Mouse (Mus musculus): ENCODE measurements around the gene Acvr1.
A peak's percentile ranks its signal among the peaks of the same experiment; 100 is the strongest.

Gene Acvr1

GRCm38 (mm10) chr2:58567066-58567810 lies at the start of gene Acvr1, which contains the start of gene Upp2:
TSS of gene Acvr1 (minus strand) at chr2:58567157.
TSS of gene Upp2 (plus strand) at chr2:58567298.
- peak; percentile 86 for DNase-seq (ENCODE audit: low spot score)

DNA sequence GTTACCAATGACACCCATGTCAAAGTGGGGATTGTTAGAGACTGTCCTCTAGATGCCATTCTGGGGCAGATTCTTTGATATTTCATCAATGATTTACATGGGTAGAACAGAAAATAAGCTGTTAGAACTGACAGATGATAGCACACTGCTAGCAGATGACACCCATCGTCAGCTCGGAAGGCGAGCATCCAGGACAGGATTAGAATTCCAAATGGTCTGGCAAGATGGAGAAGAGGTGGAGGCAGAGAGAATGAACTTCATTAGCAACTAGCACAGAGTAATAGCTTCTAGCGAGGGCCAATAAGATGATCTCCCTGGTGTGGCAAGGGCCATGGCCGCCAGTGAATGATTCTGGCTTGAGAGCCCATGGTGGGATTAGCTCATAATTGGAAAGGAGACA lies 48.8 kb upstream of the Acvr1 start:
- no peak for DNase-seq (ENCODE audit: low spot score)

- DNase-seq (ENCODE audit: low spot score), result no peak
These were observed 47.9 kb upstream of the Acvr1 start for GRCm38 (mm10) chr2:58614851-58615250.

- no peak for DNase-seq (ENCODE audit: low spot score)
These were observed 46.8 kb upstream of the Acvr1 start for GRCm38 (mm10) chr2:58613720-58614119.

- no peak for DNase-seq (ENCODE audit: low spot score)
These were observed 37.8 kb upstream of the Acvr1 start for GRCm38 (mm10) chr2:58604791-58605190.

DNA sequence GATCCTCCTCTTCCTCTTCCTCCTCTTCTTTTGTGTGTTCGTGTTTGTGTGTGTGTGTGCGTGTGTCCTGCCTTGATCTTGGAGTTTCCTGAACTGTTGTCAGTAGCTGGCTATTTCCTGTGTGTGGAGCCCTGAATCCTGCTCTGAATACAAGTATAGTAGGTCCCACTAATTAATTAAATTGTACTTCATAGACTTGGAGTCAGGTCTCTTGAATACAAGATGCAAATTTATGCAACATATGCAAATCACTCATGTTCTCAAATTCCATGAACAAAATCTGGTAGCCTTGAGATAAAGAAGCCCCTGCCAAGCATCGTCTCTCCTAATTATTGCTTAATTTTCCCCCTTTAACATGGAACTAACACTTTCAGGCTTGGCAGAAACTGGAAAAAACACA lies 36.4 kb upstream of the Acvr1 start:
- no peak for DNase-seq (ENCODE audit: low spot score)

DNA sequence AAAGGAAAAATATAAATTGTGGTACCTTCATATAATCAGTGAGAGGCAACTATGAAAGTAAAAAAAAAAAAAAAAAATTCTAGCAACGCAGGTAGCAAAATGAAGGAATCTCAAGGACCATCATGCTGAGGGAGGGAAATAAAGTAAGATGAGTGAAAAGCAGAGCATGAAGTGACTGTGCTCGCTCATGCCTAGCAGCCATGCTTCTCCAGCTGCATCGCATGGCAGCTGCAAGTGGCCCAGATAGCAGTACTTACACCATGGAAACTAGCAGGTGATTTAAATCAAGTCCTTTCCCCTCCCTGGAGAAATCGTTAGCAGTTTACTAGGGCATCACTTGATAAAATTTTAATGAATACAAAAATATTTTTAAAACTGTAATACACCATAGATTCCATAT lies 34.4 kb upstream of the Acvr1 start:
- no peak for DNase-seq (ENCODE audit: low spot score)

DNA sequence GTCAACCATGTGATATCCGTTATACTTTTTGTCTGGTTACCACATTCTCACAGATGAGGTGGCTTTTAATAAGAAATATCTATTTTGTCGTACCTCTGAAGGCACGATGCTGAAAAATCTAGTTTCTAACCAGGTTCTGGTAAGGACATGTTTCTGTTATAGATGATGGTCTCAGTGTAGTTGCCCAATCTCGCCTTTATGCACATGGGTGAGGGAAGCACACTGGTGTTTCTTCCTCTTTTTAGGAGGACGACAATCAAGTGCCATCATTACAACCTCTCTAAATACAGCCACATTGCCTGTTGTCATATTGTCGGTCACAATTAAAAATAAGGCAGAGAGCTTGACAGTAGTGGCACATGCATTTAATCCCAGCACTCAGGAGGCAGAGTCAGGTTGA lies 32.7 kb upstream of the Acvr1 start:
- DNase-seq (ENCODE audit: low spot score), result no peak

- no peak for DNase-seq (ENCODE audit: low spot score)
These were observed 30.6 kb upstream of the Acvr1 start for GRCm38 (mm10) chr2:58597556-58597955.

DNA sequence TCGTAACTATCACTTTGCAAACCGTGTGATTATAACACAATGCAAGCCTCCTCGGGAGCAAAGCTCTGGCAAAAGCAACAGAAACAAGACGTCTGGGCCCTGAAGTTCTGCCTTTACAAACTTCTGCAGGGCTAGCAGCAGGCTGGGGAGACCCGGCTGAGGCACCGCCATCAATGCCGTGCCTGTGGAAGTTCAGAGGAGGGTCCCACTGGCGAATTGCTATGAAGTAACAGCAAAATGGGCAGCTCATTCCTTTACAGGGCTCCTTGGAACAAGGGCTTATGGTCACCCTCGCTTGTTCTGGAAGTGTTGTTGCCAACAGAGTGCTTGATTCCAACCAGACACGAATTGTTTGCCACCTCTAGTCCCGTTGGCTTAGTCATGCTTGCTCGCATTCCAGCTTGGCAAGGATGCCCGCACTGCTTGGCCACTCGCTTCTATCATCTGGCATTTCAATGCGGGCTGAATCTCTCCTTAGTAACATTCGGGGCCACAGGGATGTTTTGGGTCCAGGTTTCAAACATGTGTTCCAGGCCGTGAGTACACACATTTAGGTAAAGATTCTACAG lies 29.9 kb upstream of the Acvr1 start:
- no peak for DNase-seq (ENCODE audit: low spot score)

GRCm38 (mm10) chr2:58595350-58595749 lies 28.4 kb upstream of the Acvr1 start:
- no peak for DNase-seq (ENCODE audit: low spot score)

GRCm38 (mm10) chr2:58590055-58590454 lies 23.1 kb upstream of the Acvr1 start:
- DNase-seq (ENCODE audit: low spot score), result no peak

DNA sequence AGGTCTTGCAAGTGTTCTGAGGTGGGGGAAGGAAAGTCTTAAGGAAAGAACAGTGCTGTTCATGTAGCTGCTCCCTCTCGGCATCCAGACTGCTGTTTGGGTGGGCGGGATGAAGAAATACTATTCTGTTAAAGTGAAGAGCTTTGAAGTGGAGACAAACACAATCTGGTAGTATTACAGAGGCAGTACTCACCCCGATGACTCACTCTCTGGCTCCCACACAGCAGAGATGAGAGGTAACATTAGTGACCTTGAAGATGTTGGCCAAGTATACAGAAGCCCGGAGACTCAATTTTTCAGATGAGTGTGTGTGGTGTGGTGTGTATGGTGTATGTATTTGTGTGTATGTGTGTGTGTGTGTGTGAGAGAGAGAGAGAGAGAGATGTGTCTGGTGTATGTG lies 22.7 kb upstream of the Acvr1 start:
- DNase-seq (ENCODE audit: low spot score), result peak; percentile 60

DNA sequence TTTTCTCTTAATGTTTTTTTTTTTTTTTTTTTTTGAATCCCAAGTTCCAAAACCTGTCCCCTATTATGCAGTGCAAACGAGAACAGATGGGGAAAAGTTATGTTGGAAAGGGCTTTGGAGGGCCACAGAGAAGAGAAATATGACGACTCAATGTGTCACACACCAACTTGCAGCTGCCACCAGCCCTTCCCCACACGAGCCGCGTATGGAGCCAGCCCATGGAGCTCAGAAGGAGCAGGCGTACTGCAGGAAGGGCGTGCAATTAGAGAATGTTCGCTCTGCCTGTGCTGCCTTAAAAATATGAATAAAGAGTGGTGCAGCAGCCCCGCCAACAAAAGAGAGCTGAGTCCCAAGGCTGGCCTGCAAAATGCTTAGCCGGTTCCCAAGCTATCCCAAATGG lies 19.4 kb upstream of the Acvr1 start:
- DNase-seq (ENCODE audit: low spot score), result no peak

DNA sequence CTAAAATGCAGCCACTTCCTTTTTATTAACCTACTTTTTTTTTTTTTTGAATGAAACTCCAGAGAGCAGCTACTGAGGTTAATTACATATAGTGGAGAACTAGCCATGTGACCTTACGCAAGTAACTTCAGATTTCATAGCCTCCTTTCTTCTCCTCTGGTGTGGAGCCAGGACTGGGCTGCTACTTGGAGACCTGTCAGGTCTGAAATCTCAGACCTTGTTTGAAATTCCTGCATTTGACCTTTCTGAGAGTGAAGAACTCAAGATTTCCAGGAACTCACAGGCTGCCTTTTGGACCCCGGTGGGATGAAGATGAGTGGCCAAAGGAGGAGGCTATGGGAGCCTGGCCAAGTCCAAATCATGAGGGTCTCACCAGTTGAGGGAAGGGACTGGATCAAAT lies 7.2 kb upstream of the Acvr1 start:
- DNase-seq (ENCODE audit: low spot score), result no peak

DNA sequence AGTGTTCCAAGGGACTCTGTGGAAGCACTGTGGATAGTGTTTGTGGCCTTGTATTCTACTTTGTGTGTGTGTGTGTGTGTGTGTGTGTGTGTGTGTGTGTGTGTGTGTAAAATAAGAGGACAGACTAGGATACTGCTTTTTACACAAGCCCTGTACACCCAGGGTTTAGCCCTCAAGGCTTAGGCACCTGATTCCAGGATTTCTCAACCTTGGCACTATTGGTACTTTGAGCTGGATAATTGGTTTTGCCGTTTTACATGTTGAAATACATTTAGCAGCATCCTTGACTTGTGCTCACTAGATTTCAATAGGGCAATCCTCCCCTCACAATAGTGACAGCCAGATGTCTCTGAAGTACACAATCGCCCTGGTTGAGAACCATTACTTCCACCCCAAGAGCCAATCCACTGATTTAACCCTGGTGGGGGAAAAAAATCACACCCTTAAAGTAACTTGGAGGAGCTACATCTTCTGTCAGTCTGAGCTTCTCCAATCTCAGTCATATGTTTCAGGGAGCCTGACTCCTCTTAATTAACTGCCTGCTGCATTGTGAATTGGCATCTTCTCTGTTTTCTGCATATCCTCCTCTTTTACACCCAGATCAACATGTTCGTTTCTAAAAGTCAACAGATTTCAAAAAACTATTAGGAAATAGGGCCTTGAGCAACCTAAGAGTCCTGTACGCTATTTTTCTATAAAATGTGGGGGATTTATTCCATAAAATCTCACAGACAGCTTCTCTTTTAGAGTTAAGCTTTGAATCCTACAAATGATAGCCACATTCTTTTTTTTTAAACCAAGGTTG lies 2.1 kb upstream of the Acvr1 start:
- no peak for DNase-seq (ENCODE audit: low spot score)

- DNase-seq (ENCODE audit: low spot score), result no peak
These were observed 1.1 kb upstream of the Acvr1 start for GRCm38 (mm10) chr2:58567866-58568719.

DNA sequence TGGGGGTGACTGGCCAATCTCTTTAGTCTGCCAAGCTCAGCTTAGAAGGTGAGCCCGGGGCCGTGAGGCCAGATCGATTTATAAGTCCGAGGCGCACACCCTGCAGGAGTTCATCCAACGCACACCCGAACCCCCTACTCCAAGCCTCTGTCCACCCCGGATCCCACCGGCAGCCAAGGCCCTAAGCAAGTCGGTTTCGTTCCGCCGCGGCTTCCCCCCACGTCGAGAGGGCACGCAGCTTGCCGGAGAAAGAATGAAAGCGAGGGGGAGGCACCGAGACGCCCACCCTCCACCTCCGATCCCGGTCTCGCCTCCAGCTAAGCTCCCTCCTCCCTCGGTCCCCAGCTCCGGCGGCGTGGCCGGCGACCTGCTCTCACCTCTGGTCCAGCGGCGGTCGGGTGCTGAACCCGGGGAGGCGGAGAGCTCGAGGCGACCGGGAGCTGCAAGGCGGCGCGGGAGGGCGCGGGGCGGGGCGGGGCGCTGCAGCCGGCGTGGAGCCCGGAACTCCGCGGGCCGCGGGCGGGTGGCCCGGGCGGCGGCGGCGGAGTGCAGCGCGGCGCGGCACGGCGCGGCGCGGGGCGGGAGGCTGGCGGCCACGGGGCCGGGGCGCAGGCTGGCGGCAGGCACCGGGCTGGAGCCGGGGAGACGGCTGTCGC lies 419 bp downstream of the Acvr1 start:
- DNase-seq (ENCODE audit: low spot score), result peak; percentile 43

DNA sequence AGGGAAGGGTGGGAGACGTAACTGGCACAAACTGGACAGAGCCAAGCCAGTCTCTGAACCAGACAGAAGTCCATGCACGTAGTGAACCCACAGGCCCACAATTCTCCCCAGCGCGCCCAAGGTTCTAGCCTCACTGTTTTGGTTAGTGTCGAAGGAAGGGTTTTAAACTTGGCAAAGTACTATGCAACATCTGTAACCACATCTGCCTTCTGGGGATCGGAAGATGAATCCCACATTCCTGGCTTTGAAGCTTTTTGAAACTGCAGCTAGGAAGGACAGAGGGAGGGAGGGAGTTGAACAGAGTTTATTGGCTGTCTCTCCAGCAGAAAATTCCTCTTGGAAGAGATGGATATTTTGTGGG lies 928 bp downstream of the Acvr1 start:
- DNase-seq (ENCODE audit: low spot score), result no peak

GRCm38 (mm10) chr2:58565267-58565666 lies 1.7 kb downstream of the Acvr1 start:
- DNase-seq (ENCODE audit: low spot score), result no peak

- no peak for DNase-seq (ENCODE audit: low spot score)
These were observed 4.8 kb downstream of the Acvr1 start for GRCm38 (mm10) chr2:58562137-58562536.

All from ovary, adult 18-20 months (tissue).